Mouse (Mus musculus) retina, postnatal 1 day (tissue): ENCODE measurements at regions not wholly inside any gene's neighbourhood (a gene's known extent, or its start where the extent isn't known, plus 50 kb on each side); places are given as distances from the start of the nearest gene placed in this dataset.

Experiments
- DNase-seq: peaks from one replicate; pipeline ENCODE4 v3.0.0-alpha.2; 2012

GRCm38 (mm10) chr13:86966642-86967041 lies 919.9 kb upstream of the Cox7c start:
- DNase-seq: peak; percentile 1
